Mouse (Mus musculus): ENCODE results near the gene Ms4a15.

Ms4a15 gene

DNA sequence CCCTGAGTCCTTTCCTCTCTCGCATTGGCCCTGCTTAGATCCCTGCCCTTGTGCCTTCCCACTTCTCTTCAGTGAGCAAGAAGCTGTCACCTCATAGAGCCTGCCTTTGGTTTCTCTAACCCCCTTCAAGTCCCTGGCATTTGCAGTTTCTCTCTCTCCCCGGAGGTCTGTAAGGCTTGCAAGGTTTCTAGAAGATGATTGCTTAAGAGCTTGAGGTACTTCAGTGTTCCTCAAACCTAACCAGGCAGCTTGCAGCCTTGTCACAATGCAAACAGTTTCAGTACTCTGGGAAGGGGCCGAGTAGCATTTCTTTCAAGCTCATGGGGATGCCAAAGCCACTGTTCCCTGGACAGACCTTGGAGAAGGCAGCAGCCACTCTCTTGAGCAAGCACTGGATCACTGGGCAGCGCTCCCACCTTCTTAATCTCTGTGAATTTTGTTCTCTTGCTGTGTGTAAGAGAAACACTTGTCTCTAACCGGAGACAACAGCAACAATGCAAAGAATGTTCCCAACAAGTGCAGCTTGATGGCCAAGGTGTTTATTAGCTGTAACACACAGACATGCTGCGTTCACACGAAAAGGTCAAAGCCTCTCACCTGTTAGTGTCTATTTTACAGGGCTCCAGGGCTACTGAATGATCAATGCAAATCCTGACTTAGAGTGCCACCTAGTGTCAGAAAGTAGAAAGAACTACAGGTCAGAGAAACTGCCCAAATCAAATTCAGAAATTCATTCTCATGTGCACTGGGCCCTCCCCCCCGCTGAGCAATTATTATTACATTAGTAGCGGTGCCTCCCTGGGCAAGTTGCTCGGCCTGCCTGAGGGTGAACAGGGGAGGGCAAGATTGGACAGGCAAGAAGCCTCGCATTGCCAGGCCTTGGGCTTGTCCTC is 33.7 kb downstream of the Ms4a15 start:
- DNase-seq: peak; percentile 80 to 91

DNA sequence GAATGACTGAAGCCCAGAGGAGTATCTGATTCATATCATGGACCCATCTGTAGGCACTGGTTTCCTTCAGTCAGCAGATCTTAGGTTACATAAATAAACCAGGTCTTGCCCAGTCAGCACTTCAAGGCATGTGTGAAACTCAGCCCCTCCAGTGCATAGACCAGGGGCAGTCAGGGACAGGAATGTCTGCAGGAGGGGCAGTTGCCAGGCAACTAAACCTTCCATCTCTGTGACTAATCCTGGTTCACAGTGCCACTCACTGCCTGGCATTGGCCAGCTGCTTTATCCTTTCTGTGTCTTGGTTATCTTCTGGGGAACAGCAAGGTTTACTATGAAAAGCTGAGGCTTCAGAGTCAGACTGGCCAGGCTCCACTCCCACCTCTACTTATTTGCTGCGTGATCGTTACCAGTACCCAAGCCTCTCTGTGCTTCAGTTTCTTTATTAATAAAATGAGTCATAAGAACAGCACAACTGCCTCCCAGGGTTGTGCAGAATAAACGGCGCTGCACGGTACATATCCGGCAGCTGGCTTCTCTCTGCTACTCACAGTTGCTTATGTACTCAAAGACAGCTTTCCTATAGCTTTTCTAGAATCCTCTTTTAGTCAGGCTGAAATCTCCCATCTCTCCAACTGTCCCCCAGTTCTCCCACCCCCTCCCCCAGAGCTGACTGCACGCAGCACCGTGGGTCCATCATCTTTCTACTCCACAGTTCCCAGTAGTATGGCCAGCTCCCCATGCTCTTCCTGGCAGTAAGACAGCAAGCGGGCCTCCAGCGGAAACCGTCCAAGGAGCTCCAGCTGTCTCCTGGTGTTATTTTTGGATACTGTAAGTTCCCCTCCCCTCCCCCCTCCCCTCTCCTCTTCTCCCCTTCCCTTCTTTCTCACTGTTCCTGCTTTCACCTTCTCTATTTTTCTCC is 40.8 kb downstream of the Ms4a15 start:
- peak; percentile 48 to 53 for DNase-seq

DNA sequence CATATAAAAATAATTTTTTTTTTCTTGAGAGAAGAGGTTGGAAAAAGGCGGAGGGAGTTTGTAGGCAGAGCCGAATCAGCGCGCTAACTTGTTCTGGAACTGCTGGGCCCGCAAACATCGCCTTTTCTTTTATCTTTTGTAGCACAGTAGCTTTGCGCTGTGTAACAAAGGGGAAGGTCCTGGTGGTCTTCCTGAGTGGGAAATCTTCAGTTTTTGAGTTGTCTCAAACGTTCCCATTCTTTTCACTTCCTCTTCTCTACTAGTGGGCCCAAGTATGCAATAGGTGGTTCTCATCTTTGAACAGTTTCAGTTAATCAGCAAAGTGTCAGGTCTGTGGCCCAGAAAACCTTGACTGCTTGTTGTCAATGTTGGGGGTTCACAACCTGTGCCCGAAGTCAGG is 43.5 kb downstream of the Ms4a15 start:
- DNase-seq: no peak

DNA sequence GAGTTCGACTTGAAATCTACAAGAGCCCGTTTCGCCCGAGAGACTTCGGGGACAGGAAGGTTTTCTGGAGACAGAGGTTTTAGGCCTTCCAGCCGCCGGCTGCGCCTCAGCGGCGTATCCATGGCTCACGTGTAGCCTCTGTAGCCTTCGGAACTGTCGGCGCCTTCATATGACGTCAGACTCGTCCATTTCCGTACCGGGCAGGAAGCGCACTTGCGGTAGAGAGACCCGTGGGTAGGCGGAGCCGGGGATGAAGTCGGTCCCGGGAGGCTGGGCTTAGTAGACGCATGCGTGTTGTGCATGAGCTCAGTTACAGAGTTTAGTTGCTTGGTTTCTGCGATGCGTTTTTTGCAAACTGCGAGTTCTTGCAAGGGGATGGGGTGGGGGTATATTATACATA is 43.9 kb downstream of the Ms4a15 start, which contains the start of gene Ccdc86:
Gene Ccdc86, minus strand, starts transcription at position 155 of the 400 bp plus-strand sequence.
- peak; percentile 98 to 99 for DNase-seq

GRCm38 (mm10) chr19:10948416-10948815 is 44.6 kb downstream of the Ms4a15 start:
- peak; percentile 17 to 26 for DNase-seq

- DNase-seq: no peak
Observed at GRCm38 (mm10) chr19:10947219-10947618, 45.8 kb downstream of the Ms4a15 start.

DNA sequence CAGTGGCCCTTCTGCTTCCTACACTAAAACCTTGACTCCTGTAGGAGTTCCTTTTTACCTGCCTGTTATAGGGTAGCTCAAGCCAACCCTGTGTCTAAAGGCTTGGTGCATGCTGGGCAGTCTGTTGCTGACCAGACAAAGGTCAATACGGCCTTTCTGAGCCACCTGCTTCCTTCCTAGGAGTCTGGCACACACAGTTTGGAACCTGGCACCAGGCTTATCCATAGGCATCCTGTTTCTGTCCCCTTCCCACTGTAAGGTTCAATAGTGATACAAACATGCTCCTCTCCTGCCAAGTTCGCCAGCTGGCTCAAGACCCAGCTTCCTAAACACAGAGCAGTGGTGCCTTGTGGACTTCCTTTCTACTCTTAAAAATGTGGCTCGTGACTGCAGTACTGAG is 46.5 kb downstream of the Ms4a15 start:
- DNase-seq: peak; percentile 38 to 56

DNA sequence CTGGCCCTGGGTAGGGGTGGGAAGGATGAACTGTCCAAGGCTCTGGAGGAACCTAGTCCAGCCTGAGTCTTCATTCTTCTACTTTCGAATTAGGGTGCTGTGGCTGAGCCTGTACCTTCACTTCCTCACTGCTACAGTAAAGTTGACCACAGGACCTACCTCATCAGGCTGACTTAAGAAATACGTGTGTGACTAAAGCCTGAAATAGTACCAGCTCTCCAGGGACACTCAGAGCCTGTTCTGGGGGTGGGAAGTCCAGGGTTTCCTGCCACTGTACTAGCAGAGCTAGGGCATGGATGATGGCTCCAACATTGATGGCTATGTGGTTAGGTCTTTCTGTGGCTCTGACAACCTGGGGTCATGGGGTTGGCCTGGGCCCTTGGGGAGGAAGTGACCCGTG is 49.1 kb downstream of the Ms4a15 start:
- DNase-seq: no peak

DNA sequence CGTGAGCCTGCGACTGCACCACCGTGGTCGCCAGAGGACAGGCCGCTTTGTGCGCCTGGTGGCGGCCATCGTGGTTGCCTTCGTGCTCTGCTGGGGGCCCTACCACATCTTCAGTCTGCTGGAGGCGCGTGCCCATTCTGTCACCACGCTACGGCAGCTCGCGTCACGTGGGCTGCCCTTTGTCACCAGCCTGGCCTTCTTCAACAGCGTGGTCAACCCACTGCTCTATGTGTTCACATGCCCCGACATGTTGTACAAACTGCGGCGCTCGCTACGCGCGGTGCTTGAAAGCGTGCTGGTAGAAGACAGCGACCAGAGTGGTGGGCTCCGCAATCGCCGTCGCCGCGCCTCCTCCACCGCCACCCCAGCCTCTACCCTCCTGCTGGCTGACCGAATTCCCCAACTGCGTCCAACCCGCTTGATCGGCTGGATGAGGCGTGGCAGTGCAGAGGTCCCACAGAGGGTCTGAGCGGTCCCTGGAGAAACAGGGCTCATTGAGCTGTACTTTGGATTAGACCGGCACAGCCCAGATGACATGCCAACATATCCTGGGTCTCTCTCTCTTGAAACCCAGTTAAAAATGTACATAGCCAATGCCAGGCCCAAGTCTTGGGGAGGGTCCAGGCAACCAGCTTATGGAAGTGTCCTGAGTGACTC is 52.1 kb downstream of the Ms4a15 start:
- DNase-seq: peak; percentile 52 to 59

DNA sequence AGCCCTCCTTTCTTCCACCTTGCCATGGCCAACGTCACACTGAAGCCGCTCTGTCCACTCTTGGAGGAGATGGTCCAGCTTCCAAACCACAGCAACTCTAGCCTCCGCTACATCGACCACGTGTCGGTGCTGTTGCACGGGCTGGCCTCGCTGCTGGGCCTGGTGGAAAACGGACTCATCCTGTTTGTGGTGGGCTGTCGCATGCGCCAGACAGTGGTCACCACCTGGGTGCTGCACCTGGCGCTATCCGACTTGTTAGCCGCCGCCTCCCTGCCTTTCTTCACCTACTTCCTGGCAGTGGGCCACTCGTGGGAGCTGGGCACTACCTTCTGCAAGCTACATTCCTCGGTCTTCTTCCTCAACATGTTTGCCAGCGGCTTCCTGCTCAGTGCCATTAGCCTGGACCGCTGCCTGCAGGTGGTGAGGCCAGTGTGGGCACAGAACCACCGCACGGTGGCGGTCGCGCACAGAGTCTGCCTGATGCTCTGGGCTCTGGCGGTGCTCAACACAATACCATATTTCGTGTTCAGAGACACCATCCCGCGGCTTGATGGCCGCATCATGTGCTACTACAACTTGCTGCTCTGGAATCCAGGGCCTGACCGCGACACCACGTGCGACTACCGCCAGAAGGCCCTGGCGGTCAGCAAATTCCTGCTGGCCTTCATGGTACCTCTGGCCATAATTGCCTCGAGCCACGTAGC is 52.8 kb downstream of the Ms4a15 start:
- DNase-seq: peak; percentile 92 to 94

- no peak for DNase-seq
Observed at GRCm38 (mm10) chr19:10938771-10939170, 54.3 kb downstream of the Ms4a15 start.

GRCm38 (mm10) chr19:10937110-10937563 is 55.9 kb downstream of the Ms4a15 start, which contains the start of gene Ptgdr2:
Gene Ptgdr2, plus strand, starts transcription at chr19:10937160.
- DNase-seq: no peak

- DNase-seq: no peak
Observed at GRCm38 (mm10) chr19:10936077-10936476, 57.0 kb downstream of the Ms4a15 start.

GRCm38 (mm10) chr19:10935029-10935428 is 58.0 kb downstream of the Ms4a15 start:
- DNase-seq: no peak

- DNase-seq: no peak
Observed at GRCm38 (mm10) chr19:10930641-10931040, 62.4 kb downstream of the Ms4a15 start.

Measured in cerebellum, postnatal 10 days (tissue).